Mouse (Mus musculus): ENCODE results near the gene Bcap29.
A peak's percentile ranks its signal among the peaks of the same experiment; 100 is the strongest.
"Not testable (repeated sequence)": the region's sequence is repeated elsewhere in the genome, so short reads cannot be mapped to it uniquely, and the experiment has no call there.

Bcap29 gene

DNA sequence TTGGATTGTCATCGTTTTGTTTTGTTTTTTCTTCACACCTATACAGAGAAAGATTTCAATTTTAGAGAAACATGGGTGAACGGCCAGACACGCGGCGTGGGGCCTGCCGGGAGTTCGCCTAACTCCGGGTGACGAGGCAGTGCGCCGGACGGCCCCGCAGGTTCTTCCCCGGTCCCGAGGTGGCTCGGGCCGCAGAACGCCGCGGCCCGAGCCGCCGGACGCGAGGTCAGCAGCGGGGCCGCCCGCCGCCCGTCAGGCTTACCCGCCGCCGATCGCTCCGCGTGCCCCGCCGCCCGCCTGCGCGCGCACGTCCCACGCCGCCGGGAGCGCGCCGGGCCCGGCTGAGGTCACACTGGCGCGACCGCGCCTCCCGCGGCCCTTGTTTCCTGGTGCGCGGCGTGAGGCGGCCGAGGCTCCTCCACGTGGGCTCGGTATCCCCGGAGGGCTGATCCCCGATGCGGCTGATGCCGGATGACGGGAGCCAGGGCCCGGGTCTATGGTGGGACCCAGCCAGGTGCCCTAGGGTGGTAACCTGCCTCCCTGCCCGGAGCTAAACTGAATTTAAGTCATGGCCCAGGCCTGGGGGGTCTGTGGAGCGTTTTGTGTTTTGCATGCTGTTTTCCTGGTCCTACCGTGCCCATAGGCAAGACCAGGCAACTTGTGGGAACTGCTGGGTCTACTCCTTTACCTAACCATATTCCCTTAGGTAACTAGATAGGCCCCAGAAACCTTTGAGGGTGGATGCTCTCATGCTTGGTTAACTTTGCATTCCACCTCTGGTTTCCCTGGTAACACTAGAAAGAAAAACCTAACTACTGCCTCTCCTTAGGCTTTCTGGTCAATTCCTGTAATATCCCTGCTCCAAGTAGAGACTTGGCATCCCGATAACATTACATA lies at the start of gene Bcap29:
TSS of gene Bcap29 (minus strand) at position 316 of the 897 bp plus-strand sequence.
- DNase-seq, result peak; percentile 83 to 92

GRCm38 (mm10) chr12:31667187-31667586 lies 32.7 kb upstream of the Bcap29 start:
- no peak for DNase-seq

DNA sequence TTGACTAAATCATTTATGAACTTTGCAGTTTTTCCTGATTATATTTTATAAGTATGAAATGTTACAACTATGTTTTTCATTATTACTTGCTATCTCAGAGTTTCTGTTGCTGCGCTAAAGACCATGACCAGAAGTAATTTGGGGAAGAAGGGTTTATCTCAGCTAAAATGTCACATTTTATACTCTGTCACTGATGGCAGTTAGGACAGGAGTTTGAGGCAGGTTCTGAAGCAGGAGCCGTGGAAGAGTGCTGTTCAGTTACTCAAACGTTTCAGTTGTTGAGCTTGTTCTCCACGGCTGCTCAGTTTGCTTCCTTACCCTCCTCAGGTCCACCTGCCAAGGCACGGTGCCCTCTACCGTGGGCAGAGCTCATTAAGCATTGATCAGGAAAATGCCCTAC lies 31.5 kb upstream of the Bcap29 start:
- DNase-seq, result no peak

GRCm38 (mm10) chr12:31656841-31657240 lies 22.4 kb upstream of the Bcap29 start:
- no peak for DNase-seq

DNA sequence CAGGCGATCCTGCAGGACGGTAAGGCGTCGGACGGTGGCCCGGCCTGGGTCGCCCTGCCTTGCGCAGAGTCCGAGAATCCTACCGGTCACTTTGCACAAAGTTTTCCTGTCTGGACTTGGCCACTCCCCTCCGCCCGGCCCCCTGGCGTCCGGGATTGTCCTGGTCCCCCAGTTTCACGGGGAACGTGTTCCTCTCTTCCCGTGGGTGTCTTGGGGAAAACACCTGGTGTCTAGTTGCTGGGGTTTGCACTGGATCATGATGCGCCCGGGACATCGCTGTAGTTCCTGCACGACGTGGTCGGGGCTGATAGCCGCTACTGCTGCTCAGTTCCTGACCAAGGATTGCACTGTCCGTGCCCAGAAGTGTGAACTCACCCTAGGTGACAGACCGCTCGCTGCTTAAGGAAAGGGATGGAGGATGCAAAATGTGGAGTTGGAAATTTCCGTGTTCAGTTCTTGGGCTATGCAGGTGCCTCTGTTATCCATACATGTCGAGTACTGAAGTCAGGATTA lies 20.6 kb upstream of the Bcap29 start:
- DNase-seq, result no peak

DNA sequence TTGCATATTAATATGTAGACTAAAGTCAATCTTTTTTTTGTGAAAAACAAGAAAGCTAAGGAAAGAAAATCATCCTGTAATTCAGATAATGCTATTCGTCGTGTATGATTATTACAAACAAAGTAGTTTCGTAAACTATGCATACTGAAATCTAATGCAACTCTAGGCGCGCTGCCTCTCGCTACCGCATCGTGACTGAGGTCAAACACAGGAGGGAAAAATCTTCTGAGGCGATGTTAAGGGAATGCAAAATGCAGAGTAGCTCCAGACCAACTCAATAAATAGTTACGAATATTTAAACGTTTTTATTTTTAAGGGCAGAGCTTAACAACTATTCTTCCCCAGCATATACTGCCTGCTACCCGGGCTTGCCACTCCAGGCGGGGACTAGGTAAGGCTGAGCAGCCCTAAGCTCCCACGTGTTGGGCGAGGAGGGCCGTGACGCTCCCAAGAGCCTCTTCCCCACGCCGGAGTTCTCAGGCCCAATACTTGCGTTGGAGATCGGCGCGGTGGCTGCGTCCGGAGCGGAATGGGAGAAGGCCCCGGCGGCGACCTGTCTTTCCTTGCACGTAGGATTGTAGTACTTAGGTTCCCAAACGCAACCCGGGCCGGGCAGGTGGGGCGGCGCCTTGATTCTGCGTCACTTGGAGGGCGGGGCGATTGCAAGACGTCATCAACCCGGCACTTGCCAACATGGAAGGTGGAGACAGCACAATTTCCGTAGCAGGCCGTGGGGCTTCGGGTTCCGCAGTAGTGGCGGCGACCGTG lies 19.9 kb upstream of the Bcap29 start, which contains the start of the genes Dus4l and Cog5:
TSS of gene Dus4l (minus strand) at position 630 of the 768 bp plus-strand sequence.
TSS of gene Cog5 (plus strand) at position 673 of the 768 bp plus-strand sequence.
- peak; percentile 98 to 100 for DNase-seq

- no peak for DNase-seq
Observed at GRCm38 (mm10) chr12:31653611-31654010, 19.2 kb upstream of the Bcap29 start.

- DNase-seq, result no peak
Observed at GRCm38 (mm10) chr12:31635240-31635607, 766 bp upstream of the Bcap29 start.

GRCm38 (mm10) chr12:31633970-31634342 lies 502 bp downstream of the Bcap29 start:
- peak; percentile 43 to 52 for DNase-seq

DNA sequence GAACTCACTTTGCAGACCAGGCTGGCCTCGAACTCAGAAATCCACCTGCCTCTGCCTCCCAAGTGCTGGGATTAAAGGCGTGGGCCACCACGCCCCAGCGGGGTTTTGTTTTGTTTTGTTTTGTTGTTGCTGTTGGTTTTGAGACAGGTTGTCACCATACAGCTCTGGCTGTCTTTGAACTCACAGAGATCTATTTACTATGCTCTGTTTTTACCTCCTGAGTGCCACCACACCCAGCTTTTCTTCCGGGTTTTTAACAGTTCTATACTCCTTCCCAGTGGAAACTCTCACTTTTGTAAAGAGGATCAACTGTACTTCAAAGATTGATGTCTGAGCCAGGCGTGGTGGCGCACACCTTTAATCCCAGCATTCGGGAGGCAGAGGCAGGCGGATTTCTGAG lies 6.1 kb downstream of the Bcap29 start:
- not testable (repeated sequence) for DNase-seq

DNA sequence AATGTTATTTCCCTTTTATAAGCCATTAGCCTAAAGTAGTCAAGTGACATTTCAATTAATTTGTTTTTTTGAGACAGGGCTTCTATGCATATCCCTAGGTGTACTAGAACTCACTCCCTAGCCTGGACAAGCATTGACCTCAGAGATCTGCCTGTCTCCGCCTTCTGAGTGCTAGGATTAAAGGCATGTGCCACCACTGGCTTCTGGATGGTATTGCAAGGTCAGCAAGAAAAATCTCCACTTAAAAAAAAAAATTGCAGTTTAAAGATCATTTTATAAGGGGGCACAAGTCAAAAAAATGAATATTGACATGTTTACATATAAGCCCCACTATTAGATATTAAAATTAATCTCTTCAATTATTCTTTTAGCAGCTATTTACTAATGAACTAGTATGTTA lies 9.4 kb downstream of the Bcap29 start:
- no peak for DNase-seq

DNA sequence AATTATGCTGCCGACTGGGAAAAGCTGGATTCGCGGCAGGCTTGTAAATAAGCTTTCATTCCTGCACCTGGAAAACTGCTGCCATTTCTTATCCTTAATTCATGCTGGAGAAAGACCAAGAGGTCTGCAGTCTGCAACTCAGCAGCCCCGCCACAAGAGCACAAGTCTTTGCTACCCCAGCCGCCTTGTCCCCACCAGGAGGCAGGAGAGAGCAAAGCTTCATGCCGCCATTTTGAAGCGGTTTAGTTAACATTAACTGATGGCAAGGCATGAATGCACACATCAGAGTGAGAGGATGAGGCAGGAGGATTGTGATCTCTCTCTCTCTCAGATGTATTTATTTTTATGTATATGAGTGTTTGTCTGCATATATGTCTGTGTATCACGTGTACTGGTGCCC lies 14.4 kb downstream of the Bcap29 start:
- DNase-seq, result no peak

- no peak for DNase-seq
Observed at GRCm38 (mm10) chr12:31613353-31613752, 21.1 kb downstream of the Bcap29 start.

- no peak for DNase-seq
Observed at GRCm38 (mm10) chr12:31608138-31608537, 26.3 kb downstream of the Bcap29 start.

DNA sequence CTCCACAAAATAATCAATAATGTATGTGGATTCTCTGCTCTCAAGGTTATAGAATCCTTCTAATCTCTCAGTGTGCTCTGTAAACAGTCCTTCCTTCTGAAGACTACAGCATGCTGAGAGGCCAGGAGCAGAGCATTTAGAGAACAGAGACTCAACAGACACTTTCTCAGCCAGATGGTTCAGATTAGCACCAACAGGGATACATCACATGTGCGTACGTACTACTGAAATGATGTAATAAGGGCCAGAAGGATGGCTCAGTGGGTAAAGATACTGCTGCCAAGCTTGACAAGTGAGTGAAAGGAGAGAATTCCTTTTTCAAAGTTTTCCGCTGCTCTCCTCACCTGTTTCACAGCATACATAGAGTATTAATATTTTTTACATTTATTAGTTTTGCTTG lies 29.6 kb downstream of the Bcap29 start:
- peak in 1 of 2 experiments; percentile 26 for DNase-seq

GRCm38 (mm10) chr12:31603586-31603985 lies 30.9 kb downstream of the Bcap29 start:
- DNase-seq, result no peak

DNA sequence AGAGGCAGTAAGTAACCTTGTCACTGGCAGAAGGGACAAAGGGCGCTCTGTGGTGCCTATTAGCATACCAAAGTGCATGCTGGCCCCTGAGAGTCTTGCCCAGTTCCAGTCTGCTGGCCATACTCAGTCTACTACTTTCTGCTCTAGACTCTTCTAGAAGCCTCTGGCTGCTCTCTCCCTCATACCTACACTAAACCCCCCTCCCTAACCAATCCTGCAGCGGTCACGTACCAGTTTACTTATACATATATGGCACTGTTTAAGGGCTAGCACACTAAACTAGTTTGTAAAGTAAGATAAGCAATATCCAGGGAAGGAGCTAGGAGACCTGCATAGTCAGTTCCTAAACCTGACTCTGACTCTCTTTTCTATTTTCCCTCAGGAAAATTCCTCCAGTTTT lies 40.2 kb downstream of the Bcap29 start:
- DNase-seq, result no peak

DNA sequence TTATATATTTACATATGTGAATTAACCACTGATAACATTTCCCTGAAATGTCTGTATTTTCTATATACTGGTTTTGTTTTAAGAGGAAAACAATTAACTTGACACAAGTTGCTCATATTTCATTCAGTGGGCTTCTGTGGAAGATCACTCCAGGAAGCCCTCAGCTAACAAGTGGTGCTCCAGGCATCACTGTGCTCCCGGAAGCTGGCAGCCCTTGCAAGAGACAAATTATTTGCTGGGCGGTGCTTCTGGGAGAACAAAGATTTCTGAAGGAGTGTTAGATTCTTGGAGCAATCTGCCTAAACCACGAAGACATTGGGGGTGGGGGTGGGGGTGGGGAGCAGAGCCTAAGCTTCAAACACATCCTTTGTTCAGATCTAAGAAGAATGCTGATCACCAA lies 42.4 kb downstream of the Bcap29 start:
- no peak for DNase-seq

DNA sequence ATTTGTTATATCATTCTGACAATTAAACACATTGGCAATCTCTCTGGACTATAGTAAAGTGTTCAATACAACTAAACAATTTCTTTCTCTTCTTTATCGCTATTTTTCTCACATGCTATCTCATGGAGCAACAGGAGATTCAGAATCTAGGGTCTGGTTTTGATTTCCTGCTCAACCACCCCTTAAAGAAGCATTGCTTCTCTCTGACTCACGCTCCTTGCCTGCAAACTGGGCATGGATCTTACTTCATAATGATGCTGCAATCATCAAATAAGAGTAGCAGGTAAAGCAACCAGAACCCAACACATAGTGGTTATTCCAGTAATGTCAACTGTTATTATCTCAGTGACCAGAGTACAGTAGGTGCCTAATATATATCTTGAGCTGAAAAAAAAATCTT lies 50.7 kb downstream of the Bcap29 start:
- DNase-seq, result no peak

- DNase-seq, result no peak
Observed at GRCm38 (mm10) chr12:31582081-31582480, 52.4 kb downstream of the Bcap29 start.

DNA sequence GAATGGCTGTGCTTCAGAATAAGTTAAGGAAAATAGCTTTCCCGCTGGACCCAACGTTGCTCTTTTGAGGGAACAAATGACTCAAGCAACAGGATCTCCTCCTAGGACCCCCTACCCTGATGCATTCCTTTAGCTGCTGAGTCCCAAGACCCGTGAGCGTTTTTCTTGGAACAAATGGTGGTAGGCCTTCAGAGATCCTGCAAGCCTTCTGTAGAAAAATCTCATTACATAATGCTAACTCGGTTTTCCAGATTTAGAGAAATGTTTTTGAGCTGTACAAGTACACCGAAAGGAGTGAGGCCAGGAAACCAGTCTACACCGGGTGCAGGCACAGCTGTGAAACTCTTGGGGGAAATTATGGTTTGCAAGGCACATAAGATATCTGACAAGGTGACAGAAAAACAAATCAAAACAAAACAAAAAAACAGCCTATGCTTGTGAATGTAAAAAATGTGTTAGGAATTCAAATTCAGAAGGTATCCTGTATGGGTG lies 53.1 kb downstream of the Bcap29 start:
- no peak for DNase-seq

- DNase-seq, result peak in 1 of 2 experiments; percentile 32
Observed at GRCm38 (mm10) chr12:31580634-31581318, 53.7 kb downstream of the Bcap29 start.
